Mouse (Mus musculus): ENCODE measurements around the gene Stim1. TPM values are rescaled to one million over a fixed set of nuclear protein-coding genes. Genes with fewer than 3 reads are reported as not detected.
A peak's percentile ranks its signal among the peaks of the same experiment; 100 is the strongest.

Stim1 gene
- polyA plus RNA-seq, 1 experiment = 37.0 TPM

DNA sequence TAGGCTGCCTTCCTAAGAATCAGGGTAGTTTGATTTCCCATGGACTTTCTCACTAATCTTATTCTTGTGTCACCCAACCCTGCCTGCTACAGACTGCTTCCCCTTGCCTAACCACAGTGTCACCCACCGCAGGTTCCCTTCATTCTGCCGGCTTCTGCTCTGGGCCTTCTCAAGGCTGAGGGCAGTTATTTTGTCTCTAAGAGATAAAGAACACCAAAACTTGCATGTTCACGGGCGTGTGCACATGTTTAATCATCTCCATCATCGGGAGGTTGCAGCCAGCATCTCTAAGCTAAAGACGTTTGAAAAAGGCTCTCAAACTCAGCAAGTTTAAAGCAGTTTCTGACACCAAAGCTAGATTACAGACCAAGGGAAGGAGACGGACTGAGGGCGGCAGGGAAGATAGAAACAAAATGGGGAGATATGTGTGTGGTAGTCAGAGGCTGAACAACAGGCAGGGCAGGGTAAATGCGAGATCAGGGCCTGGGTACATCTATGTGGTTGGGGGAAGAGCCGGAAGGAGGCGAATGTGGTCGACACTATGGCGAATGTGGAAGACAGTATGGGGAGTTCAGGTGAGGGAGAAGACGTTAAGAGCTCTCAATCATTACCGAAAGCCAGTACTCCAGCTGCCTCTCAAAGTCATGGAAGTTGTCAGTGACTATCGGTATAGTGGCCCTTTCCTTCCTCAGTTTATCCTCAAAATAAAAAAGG lies 18.8 kb upstream of the Stim1 start:
- Histone ChIP-seq H3K27me3 (ENCODE audit: control insufficient read depth, insufficient read depth, insufficient read length) (no peaks in the 10 kb centered on the region), H3ac (ENCODE audit: control insufficient read depth, insufficient read length) (peak overlapping the region; percentile 60), H3K4me3 (peak overlapping the region; percentile 79), H3K4me2 (ENCODE audit: low read depth) (peak overlapping the region; percentile 90), H3K36me3 (ENCODE audit: control insufficient read depth, insufficient read depth) (no peaks in the 10 kb centered on the region), H3K79me2 (ENCODE audit: control insufficient read depth, insufficient read depth) (peaks cover 58% of the 10 kb centered on the region)
- TF ChIP-seq MAX (IDR thresholded peaks at IDR 0.05; ENCODE audit: low read depth) = no peak
- TF ChIP-seq MYOG (IDR thresholded peaks at IDR 0.05; ENCODE audit: control insufficient read depth in 1 of 3, insufficient read depth in 1 of 3, insufficient read length in 2 of 3, low read depth in 2 of 3) = no peak
- no peak for TF ChIP-seq REST (IDR thresholded peaks at IDR 0.05; ENCODE audit: insufficient read depth, insufficient read length)
- no peak for TF ChIP-seq E2F4 (IDR thresholded peaks at IDR 0.05; ENCODE audit: insufficient read depth)
- TF ChIP-seq TCF3 (IDR thresholded peaks at IDR 0.05; ENCODE audit: insufficient read length, low read depth) = no peak
- TF ChIP-seq SRF (IDR thresholded peaks at IDR 0.05; ENCODE audit: control insufficient read depth, insufficient read length, low read depth) = no peak

DNA sequence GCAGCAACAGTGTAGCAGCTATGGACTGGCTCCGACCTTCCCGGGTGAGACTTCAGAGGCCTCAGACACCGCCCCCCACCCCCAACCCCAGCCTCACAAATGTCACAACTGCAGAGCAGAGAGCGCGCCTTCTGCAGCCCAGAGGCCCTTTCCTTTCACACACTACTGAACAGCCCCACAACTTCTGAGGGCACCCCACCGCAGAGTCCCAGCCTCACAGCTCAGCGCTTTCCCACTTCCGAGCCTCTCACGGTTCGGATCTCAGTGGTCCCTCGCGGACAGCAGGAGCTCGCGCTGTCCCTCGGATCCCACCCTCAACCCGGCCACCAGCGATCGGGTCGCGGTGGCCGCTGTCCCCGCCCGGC lies 18.1 kb upstream of the Stim1 start:
- Histone ChIP-seq H3K4me3 (peak overlapping the region; percentile 79), H3K27me3 (ENCODE audit: control insufficient read depth, insufficient read depth, insufficient read length) (no peaks in the 10 kb centered on the region), H3K4me2 (ENCODE audit: low read depth) (peak overlapping the region; percentile 90), H3K79me2 (ENCODE audit: control insufficient read depth, insufficient read depth) (peaks cover 51% of the 10 kb centered on the region), H3K36me3 (ENCODE audit: control insufficient read depth, insufficient read depth) (no peaks in the 10 kb centered on the region), H3ac (ENCODE audit: control insufficient read depth, insufficient read length) (peak overlapping the region; percentile 60)
- TF ChIP-seq MYOD1 (IDR thresholded peaks at IDR 0.05; ENCODE audit: control insufficient read depth in 1 of 3, insufficient read length in 2 of 3, low read depth in 2 of 3) (no peak), TCF3 (IDR thresholded peaks at IDR 0.05; ENCODE audit: insufficient read length, low read depth) (no peak), POLR2AphosphoS2 (IDR thresholded peaks at IDR 0.05; ENCODE audit: insufficient read length, low read depth) (no peak), REST (IDR thresholded peaks at IDR 0.05; ENCODE audit: insufficient read depth, insufficient read length) (no peak), CEBPB (IDR thresholded peaks at IDR 0.05; ENCODE audit: insufficient read depth, poor library complexity, severe bottlenecking) (no peak), POLR2A (IDR thresholded peaks at IDR 0.05; ENCODE audit: insufficient read length, low read depth) (no peak), E2F4 (IDR thresholded peaks at IDR 0.05; ENCODE audit: insufficient read depth) (no peak), MAX (IDR thresholded peaks at IDR 0.05; ENCODE audit: low read depth) (no peak), USF1 (IDR thresholded peaks at IDR 0.05; ENCODE audit: low read depth) (no peak), TCF12 (IDR thresholded peaks at IDR 0.05; ENCODE audit: insufficient read depth, poor library complexity, severe bottlenecking) (no peak), MYOG (IDR thresholded peaks at IDR 0.05; ENCODE audit: control insufficient read depth in 1 of 3, insufficient read depth in 1 of 3, insufficient read length in 2 of 3, low read depth in 2 of 3) (no peak), SRF (IDR thresholded peaks at IDR 0.05; ENCODE audit: control insufficient read depth, insufficient read length, low read depth) (no peak)

DNA sequence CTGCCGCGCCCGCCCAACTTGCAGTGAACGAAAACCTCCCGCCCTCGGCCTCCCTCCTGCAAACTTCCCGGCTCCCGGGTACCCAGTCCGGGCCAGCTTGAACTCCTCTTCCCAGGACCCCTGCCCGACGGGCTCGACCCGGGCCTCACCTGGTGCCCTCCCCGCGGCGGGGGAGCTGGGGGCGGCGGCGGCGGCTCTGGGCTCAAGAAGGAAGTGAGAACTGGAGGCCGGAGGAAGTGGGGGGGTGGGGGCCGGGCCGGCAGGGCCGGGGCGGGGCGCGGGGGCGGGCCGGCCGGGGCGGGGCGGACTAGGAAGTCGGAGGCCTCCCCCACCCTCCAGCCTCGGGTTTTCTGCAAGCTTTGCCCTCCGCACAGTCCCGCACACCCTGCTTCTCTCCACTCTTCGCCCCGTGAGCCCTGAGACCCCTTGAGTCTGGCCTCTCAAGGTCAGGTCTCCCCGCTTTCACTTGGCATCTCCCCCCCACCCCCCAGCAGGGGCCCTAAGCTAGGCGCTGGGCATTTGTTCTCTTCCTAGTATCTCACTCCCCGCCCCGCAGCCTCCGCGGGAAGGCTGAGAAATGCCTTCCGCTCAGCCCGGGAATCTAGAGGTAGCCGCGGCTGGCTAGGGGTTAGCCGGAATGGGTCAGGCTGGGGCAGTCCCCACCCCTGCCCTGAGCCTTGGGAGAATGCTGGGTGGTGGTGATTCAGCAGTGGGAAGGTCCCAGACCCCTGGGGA lies 17.5 kb upstream of the Stim1 start:
- H3K79me2 ChIP-seq (ENCODE audit: control insufficient read depth, insufficient read depth) = peaks cover 46% of the 10 kb centered on the region
- peak; percentile 74 for TF ChIP-seq POLR2AphosphoS2 (IDR thresholded peaks at IDR 0.05; ENCODE audit: insufficient read length, low read depth)
- peak; percentile 71 for TF ChIP-seq POLR2A (IDR thresholded peaks at IDR 0.05; ENCODE audit: insufficient read length, low read depth)
- peak in 1 of 3 experiments; percentile 1 for TF ChIP-seq MYOG (IDR thresholded peaks at IDR 0.05; ENCODE audit: control insufficient read depth in 1 of 3, insufficient read depth in 1 of 3, insufficient read length in 2 of 3, low read depth in 2 of 3)
- TF ChIP-seq TCF3 (IDR thresholded peaks at IDR 0.05; ENCODE audit: insufficient read length, low read depth) = no peak
- TF ChIP-seq MAX (IDR thresholded peaks at IDR 0.05; ENCODE audit: low read depth) = no peak
- peak overlapping the region; percentile 60 for H3ac ChIP-seq (ENCODE audit: control insufficient read depth, insufficient read length)
- no peaks in the 10 kb centered on the region for H3K27me3 ChIP-seq (ENCODE audit: control insufficient read depth, insufficient read depth, insufficient read length)
- H3K4me3 ChIP-seq = peak overlapping the region; percentile 79
- H3K4me2 ChIP-seq (ENCODE audit: low read depth) = peak overlapping the region; percentile 62
- H3K36me3 ChIP-seq (ENCODE audit: control insufficient read depth, insufficient read depth) = no peaks in the 10 kb centered on the region

DNA sequence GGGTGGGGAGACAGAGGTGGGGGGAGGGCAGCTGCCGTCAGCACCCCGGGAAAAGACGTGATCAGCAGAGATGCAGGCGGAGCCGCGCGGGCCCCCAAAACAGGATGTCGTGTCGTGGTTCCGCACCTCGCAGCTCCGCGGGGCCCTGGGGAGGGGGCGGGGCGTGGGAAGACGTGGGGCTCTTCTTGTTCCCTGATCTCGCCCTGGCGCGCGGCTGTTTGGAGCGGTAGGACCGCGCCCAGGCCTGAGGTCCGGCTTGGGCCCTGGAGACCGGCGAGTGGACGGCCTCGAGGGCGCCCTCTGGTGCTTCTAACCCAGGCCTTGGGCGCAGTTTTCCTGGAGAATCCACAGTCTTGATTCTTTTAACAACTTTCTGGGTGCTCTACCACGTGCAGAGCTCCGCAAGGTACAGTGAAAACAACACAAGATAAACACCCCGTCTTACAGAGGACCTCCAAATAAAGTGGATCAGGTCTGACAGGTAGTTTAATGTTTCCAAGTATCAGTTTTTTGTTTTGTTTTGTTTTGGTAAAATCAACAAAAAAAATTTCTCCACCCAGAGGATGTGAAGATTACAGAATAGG lies 16.9 kb upstream of the Stim1 start:
- Histone ChIP-seq H3ac (ENCODE audit: control insufficient read depth, insufficient read length) (peak overlapping the region; percentile 60), H3K36me3 (ENCODE audit: control insufficient read depth, insufficient read depth) (no peaks in the 10 kb centered on the region), H3K4me3 (peak overlapping the region; percentile 79), H3K4me2 (ENCODE audit: low read depth) (peak overlapping the region; percentile 82), H3K79me2 (ENCODE audit: control insufficient read depth, insufficient read depth) (peaks cover 40% of the 10 kb centered on the region), H3K27me3 (ENCODE audit: control insufficient read depth, insufficient read depth, insufficient read length) (no peaks in the 10 kb centered on the region)
- TF ChIP-seq POLR2AphosphoS2 (IDR thresholded peaks at IDR 0.05; ENCODE audit: insufficient read length, low read depth) (peak; percentile 21), E2F4 (IDR thresholded peaks at IDR 0.05; ENCODE audit: insufficient read depth) (no peak), USF1 (IDR thresholded peaks at IDR 0.05; ENCODE audit: low read depth) (peak; percentile 44), MYOG (IDR thresholded peaks at IDR 0.05; ENCODE audit: control insufficient read depth in 1 of 3, insufficient read depth in 1 of 3, insufficient read length in 2 of 3, low read depth in 2 of 3) (peak in 1 of 3 experiments; percentile 2), TCF3 (IDR thresholded peaks at IDR 0.05; ENCODE audit: insufficient read length, low read depth) (no peak), POLR2A (IDR thresholded peaks at IDR 0.05; ENCODE audit: insufficient read length, low read depth) (peak; percentile 52), MYOD1 (IDR thresholded peaks at IDR 0.05; ENCODE audit: control insufficient read depth in 1 of 3, insufficient read length in 2 of 3, low read depth in 2 of 3) (peak in 1 of 3 experiments; percentile 2), MAX (IDR thresholded peaks at IDR 0.05; ENCODE audit: low read depth) (no peak), REST (IDR thresholded peaks at IDR 0.05; ENCODE audit: insufficient read depth, insufficient read length) (no peak)

Data from myocyte (in vitro differentiated cells).